Mouse (Mus musculus): ENCODE data around the gene Coro2a. TPM values are rescaled to one million over a fixed set of nuclear protein-coding genes. Genes with fewer than 3 reads are reported as not detected.

The Coro2a gene
- polyA plus RNA-seq, 1 experiment from 2014 or later: 6.8 TPM

GRCm38 (mm10) chr4:46535094-46535830 is 66.7 kb downstream of the Coro2a start:
- ATAC-seq (ENCODE audit: low FRiP score, low TSS enrichment): no peak
- H3K9ac ChIP-seq (ENCODE audit: low read depth, low read length): peak overlapping the region; percentile 40; the same call in 1 of the 2 replicates
- peaks cover 27% of the 10 kb centered on the region for H3K27me3 ChIP-seq (ENCODE audit: control insufficient read depth, insufficient read depth, low read length)
- no peak overlapping the region for H3K27ac ChIP-seq (ENCODE audit: low read depth, low read length)
- H3K9me3 ChIP-seq (ENCODE audit: control insufficient read depth, low read length): no peaks in the 10 kb centered on the region
- no peaks in the 10 kb centered on the region for H3K36me3 ChIP-seq (ENCODE audit: control insufficient read depth, insufficient read depth, low read length)
- H3K4me2 ChIP-seq (replicated peaks; ENCODE audit: low read depth, low read length): peak overlapping the region; percentile 56
- 0 out of 2 replicates have a peak, but pooled peaks cover 2% of the 10 kb centered on the region for H3K4me1 ChIP-seq (ENCODE audit: control insufficient read depth, insufficient read depth, low read length)
- peak overlapping the region; percentile 47 for H3K4me3 ChIP-seq (ENCODE audit: low read length)
- 7% methylated on average over 16 of the region's 16 CpGs for WGBS

- 11% methylated on average over 29 of the region's 29 CpGs for WGBS
- H3K27ac ChIP-seq (ENCODE audit: low read depth, low read length): no peak overlapping the region
- H3K4me3 ChIP-seq (ENCODE audit: low read length): peak overlapping the region; percentile 16; the same call in 1 of the 2 replicates
- H3K36me3 ChIP-seq (ENCODE audit: control insufficient read depth, insufficient read depth, low read length): no peaks in the 10 kb centered on the region
- H3K9ac ChIP-seq (ENCODE audit: low read depth, low read length): no peak overlapping the region; the same call in 1 of the 2 replicates
- ATAC-seq (ENCODE audit: low FRiP score, low TSS enrichment): no peak
- H3K4me2 ChIP-seq (replicated peaks; ENCODE audit: low read depth, low read length): peak overlapping the region; percentile 46
- H3K4me1 ChIP-seq (ENCODE audit: control insufficient read depth, insufficient read depth, low read length): 0 out of 2 replicates have a peak, but pooled peaks cover 2% of the 10 kb centered on the region
- H3K9me3 ChIP-seq (ENCODE audit: control insufficient read depth, low read length): no peaks in the 10 kb centered on the region
- H3K27me3 ChIP-seq (ENCODE audit: control insufficient read depth, insufficient read depth, low read length): peaks cover 27% of the 10 kb centered on the region
Observed at GRCm38 (mm10) chr4:46533934-46534720, 67.9 kb downstream of the Coro2a start.

GRCm38 (mm10) chr4:46532926-46533325 is 69.1 kb downstream of the Coro2a start:
- Histone ChIP-seq H3K36me3 (ENCODE audit: control insufficient read depth, insufficient read depth, low read length) (no peaks in the 10 kb centered on the region), H3K27me3 (ENCODE audit: control insufficient read depth, insufficient read depth, low read length) (peaks cover 27% of the 10 kb centered on the region), H3K9me3 (ENCODE audit: control insufficient read depth, low read length) (no peaks in the 10 kb centered on the region), H3K4me3 (ENCODE audit: low read length) (no peak overlapping the region), H3K9ac (ENCODE audit: low read depth, low read length) (no peak overlapping the region), H3K4me2 (replicated peaks; ENCODE audit: low read depth, low read length) (no peak overlapping the region), H3K4me1 (ENCODE audit: control insufficient read depth, insufficient read depth, low read length) (0 out of 2 replicates have a peak, but pooled peaks cover 2% of the 10 kb centered on the region), H3K27ac (ENCODE audit: low read depth, low read length) (no peak overlapping the region)
- no peak for ATAC-seq (ENCODE audit: low FRiP score, low TSS enrichment)
- WGBS: 84% methylated on average over 7 of the region's 7 CpGs

- Histone ChIP-seq H3K9me3 (ENCODE audit: control insufficient read depth, low read length) (no peaks in the 10 kb centered on the region), H3K9ac (ENCODE audit: low read depth, low read length) (no peak overlapping the region), H3K4me1 (ENCODE audit: control insufficient read depth, insufficient read depth, low read length) (0 out of 2 replicates have a peak, but pooled peaks cover 2% of the 10 kb centered on the region), H3K27me3 (ENCODE audit: control insufficient read depth, insufficient read depth, low read length) (peaks cover 27% of the 10 kb centered on the region), H3K4me3 (ENCODE audit: low read length) (no peak overlapping the region), H3K4me2 (replicated peaks; ENCODE audit: low read depth, low read length) (no peak overlapping the region), H3K27ac (ENCODE audit: low read depth, low read length) (no peak overlapping the region), H3K36me3 (ENCODE audit: control insufficient read depth, insufficient read depth, low read length) (no peaks in the 10 kb centered on the region)
- no peak for ATAC-seq (ENCODE audit: low FRiP score, low TSS enrichment)
- 84% methylated on average over 2 of the region's 2 CpGs for WGBS
Observed at GRCm38 (mm10) chr4:46532511-46532910, 69.5 kb downstream of the Coro2a start.

- Histone ChIP-seq H3K9me3 (ENCODE audit: control insufficient read depth, low read length) (no peaks in the 10 kb centered on the region), H3K36me3 (ENCODE audit: control insufficient read depth, insufficient read depth, low read length) (no peaks in the 10 kb centered on the region), H3K4me3 (ENCODE audit: low read length) (no peak overlapping the region), H3K4me2 (replicated peaks; ENCODE audit: low read depth, low read length) (no peak overlapping the region), H3K4me1 (ENCODE audit: control insufficient read depth, insufficient read depth, low read length) (no peaks in the 10 kb centered on the region), H3K27me3 (ENCODE audit: control insufficient read depth, insufficient read depth, low read length) (peaks cover 13% of the 10 kb centered on the region), H3K27ac (ENCODE audit: low read depth, low read length) (no peak overlapping the region), H3K9ac (ENCODE audit: low read depth, low read length) (no peak overlapping the region)
- no peak for ATAC-seq (ENCODE audit: low FRiP score, low TSS enrichment)
- 51% methylated on average over 7 of the region's 7 CpGs for WGBS
Observed at GRCm38 (mm10) chr4:46529722-46530121, 72.3 kb downstream of the Coro2a start.

- Histone ChIP-seq H3K4me2 (replicated peaks; ENCODE audit: low read depth, low read length) (peak overlapping the region; percentile 46), H3K4me3 (ENCODE audit: low read length) (peak overlapping the region; percentile 21), H3K4me1 (ENCODE audit: control insufficient read depth, insufficient read depth, low read length) (no peaks in the 10 kb centered on the region), H3K36me3 (ENCODE audit: control insufficient read depth, insufficient read depth, low read length) (no peaks in the 10 kb centered on the region), H3K27me3 (ENCODE audit: control insufficient read depth, insufficient read depth, low read length) (no peaks in the 10 kb centered on the region), H3K27ac (ENCODE audit: low read depth, low read length) (no peak overlapping the region), H3K9me3 (ENCODE audit: control insufficient read depth, low read length) (no peaks in the 10 kb centered on the region), H3K9ac (ENCODE audit: low read depth, low read length) (no peak overlapping the region)
- peak; percentile 53; the same call in 1 of the 2 replicates for ATAC-seq (ENCODE audit: low FRiP score, low TSS enrichment)
- under 1% methylated on average over 7 of the region's 7 CpGs for whole genome bisulfite sequencing
Observed at GRCm38 (mm10) chr4:46527558-46527926, 74.5 kb downstream of the Coro2a start.

GRCm38 (mm10) chr4:46526798-46527557 is 75.0 kb downstream of the Coro2a start:
- no peak overlapping the region for H3K27ac ChIP-seq (ENCODE audit: low read depth, low read length)
- peak overlapping the region; percentile 21 for H3K4me3 ChIP-seq (ENCODE audit: low read length)
- no peaks in the 10 kb centered on the region for H3K9me3 ChIP-seq (ENCODE audit: control insufficient read depth, low read length)
- H3K4me1 ChIP-seq (ENCODE audit: control insufficient read depth, insufficient read depth, low read length): no peaks in the 10 kb centered on the region
- H3K9ac ChIP-seq (ENCODE audit: low read depth, low read length): no peak overlapping the region
- peak overlapping the region; percentile 46 for H3K4me2 ChIP-seq (replicated peaks; ENCODE audit: low read depth, low read length)
- ATAC-seq (ENCODE audit: low FRiP score, low TSS enrichment): peak; percentile 15; the same call in 1 of the 2 replicates
- WGBS: 35% methylated on average over 17 of the region's 17 CpGs
- H3K27me3 ChIP-seq (ENCODE audit: control insufficient read depth, insufficient read depth, low read length): no peaks in the 10 kb centered on the region
- no peaks in the 10 kb centered on the region for H3K36me3 ChIP-seq (ENCODE audit: control insufficient read depth, insufficient read depth, low read length)

GRCm38 (mm10) chr4:46526226-46526625 is 75.8 kb downstream of the Coro2a start:
- Histone ChIP-seq H3K27ac (ENCODE audit: low read depth, low read length) (no peak overlapping the region), H3K36me3 (ENCODE audit: control insufficient read depth, insufficient read depth, low read length) (no peaks in the 10 kb centered on the region), H3K9me3 (ENCODE audit: control insufficient read depth, low read length) (no peaks in the 10 kb centered on the region), H3K27me3 (ENCODE audit: control insufficient read depth, insufficient read depth, low read length) (no peaks in the 10 kb centered on the region), H3K4me2 (replicated peaks; ENCODE audit: low read depth, low read length) (no peak overlapping the region), H3K4me3 (ENCODE audit: low read length) (no peak overlapping the region), H3K4me1 (ENCODE audit: control insufficient read depth, insufficient read depth, low read length) (no peaks in the 10 kb centered on the region), H3K9ac (ENCODE audit: low read depth, low read length) (no peak overlapping the region)
- WGBS: 88% methylated on average over 3 of the region's 3 CpGs
- ATAC-seq (ENCODE audit: low FRiP score, low TSS enrichment): no peak

Data from kidney, embryonic 14.5 days (tissue).